Mouse (Mus musculus) adrenal gland, postnatal 14 days (tissue): ENCODE results near the gene Noct. TPM values are rescaled to one million over a fixed set of nuclear protein-coding genes. Genes with fewer than 3 reads are reported as not detected.
A peak's percentile ranks its signal among the peaks of the same experiment; 100 is the strongest.

Experiments
- DNase-seq: peaks from one replicate; pipeline ENCODE4 v3.0.0; 2021; ENCODE audit warnings: mixed read lengths
- total RNA-seq: library from RNA; stranded (reverse); gene quantifications from 2 replicates; pipeline ENCODE4 v1.2.3, GENCODE M21; 2021

The Noct gene
- total RNA-seq, 1 experiment from 2014 or later, result 44.7 TPM

- DNase-seq, result no peak
Observed at GRCm38 (mm10) chr3:51230886-51231285, 6.6 kb downstream of the Noct start.

GRCm38 (mm10) chr3:51231499-51231898 lies 7.3 kb downstream of the Noct start:
- DNase-seq, result no peak

- no peak for DNase-seq
Observed at GRCm38 (mm10) chr3:51232205-51232910, 8.1 kb downstream of the Noct start.

GRCm38 (mm10) chr3:51233474-51233873 lies 9.2 kb downstream of the Noct start:
- DNase-seq, result peak; percentile 63

GRCm38 (mm10) chr3:51233918-51234751 lies 9.9 kb downstream of the Noct start:
- DNase-seq, result peak; percentile 90

GRCm38 (mm10) chr3:51234752-51235055 lies 10.5 kb downstream of the Noct start:
- DNase-seq, result no peak

- DNase-seq, result no peak
Observed at GRCm38 (mm10) chr3:51238515-51238914, 14.3 kb downstream of the Noct start.

GRCm38 (mm10) chr3:51239541-51239940 lies 15.3 kb downstream of the Noct start:
- DNase-seq, result no peak

- DNase-seq, result no peak
Observed at GRCm38 (mm10) chr3:51247704-51248103, 23.5 kb downstream of the Noct start.

- no peak for DNase-seq
Observed at GRCm38 (mm10) chr3:51248600-51248999, 24.4 kb downstream of the Noct start.

- DNase-seq, result no peak
Observed at GRCm38 (mm10) chr3:51249460-51249859, 25.2 kb downstream of the Noct start.

- DNase-seq, result no peak
Observed at GRCm38 (mm10) chr3:51249866-51250265, 25.6 kb downstream of the Noct start.

GRCm38 (mm10) chr3:51251057-51251456 lies 26.8 kb downstream of the Noct start:
- DNase-seq, result no peak

- no peak for DNase-seq
Observed at GRCm38 (mm10) chr3:51252223-51252622, 28.0 kb downstream of the Noct start.

GRCm38 (mm10) chr3:51252689-51253402 lies 28.6 kb downstream of the Noct start:
- DNase-seq, result no peak

GRCm38 (mm10) chr3:51254784-51255183 lies 30.5 kb downstream of the Noct start:
- no peak for DNase-seq

- no peak for DNase-seq
Observed at GRCm38 (mm10) chr3:51256450-51256849, 32.2 kb downstream of the Noct start.

GRCm38 (mm10) chr3:51258070-51258469 lies 33.8 kb downstream of the Noct start:
- no peak for DNase-seq

GRCm38 (mm10) chr3:51262942-51263341 lies 38.7 kb downstream of the Noct start:
- no peak for DNase-seq

- no peak for DNase-seq
Observed at GRCm38 (mm10) chr3:51268434-51268833, 44.2 kb downstream of the Noct start.

GRCm38 (mm10) chr3:51270069-51270817 lies 46.0 kb downstream of the Noct start:
- no peak for DNase-seq

GRCm38 (mm10) chr3:51275956-51276398 lies 51.7 kb downstream of the Noct start:
- peak; percentile 99 for DNase-seq
